Mouse (Mus musculus) effector memory CD4-positive, alpha-beta T cell, adult 7 months (primary cell): Measurements from ENCODE around the gene Txndc15. TPM values are rescaled to one million over a fixed set of nuclear protein-coding genes. Genes with fewer than 3 reads are reported as not detected.

Experiments
- polyA plus RNA-seq: library from polyadenylated mRNA; unstranded; fragments of 100-300 nt; shearing (Covaris generic); gene quantifications from one replicate; pipeline ENCODE4 v1.2.1, GENCODE M21; 2017

Gene Txndc15
- polyA plus RNA-seq = 29.3 TPM

GRCm38 (mm10) chr13:55714501-55715166 is at the start of gene Txndc15:
Gene Txndc15 (plus strand): TSS chr13:55714650.

DNA sequence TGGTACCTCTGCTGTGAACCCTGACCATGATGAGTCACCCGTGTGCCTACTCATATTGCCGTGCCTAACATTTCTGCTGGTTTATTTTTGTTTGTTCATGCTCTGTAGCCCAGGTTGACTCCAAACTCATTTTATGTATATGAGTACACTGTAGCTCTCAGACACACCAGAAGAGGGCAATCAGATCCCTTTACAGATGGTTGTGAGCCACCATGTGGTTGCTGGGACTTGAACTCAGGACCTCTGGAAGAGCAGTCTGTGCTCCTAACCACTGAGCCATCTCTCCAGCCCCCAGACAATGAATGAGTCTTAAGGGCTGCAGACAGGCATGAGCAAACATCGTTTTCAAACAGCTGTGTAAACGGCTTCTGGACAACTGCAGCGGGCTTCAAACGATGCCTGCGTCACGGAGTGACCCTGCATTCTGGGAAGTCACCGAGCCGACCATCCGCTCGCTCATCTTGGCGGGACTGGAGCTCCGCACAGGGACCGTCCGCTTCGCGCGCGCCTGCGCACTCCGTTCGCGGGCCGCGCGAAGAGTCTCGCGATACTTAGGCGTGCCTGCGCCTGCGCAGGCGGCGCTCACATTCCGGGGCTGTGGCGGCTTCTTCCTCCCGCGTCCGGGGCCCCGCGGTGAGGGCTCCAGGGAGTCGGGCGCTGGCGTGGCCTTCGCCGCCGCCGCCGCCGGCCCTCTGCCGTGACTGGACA is 21.8 kb upstream of the Txndc15 start, which contains the start of gene B230219D22Rik:
B230219D22Rik (plus strand) TSS at position 590 of the 708 bp plus-strand sequence.

DNA sequence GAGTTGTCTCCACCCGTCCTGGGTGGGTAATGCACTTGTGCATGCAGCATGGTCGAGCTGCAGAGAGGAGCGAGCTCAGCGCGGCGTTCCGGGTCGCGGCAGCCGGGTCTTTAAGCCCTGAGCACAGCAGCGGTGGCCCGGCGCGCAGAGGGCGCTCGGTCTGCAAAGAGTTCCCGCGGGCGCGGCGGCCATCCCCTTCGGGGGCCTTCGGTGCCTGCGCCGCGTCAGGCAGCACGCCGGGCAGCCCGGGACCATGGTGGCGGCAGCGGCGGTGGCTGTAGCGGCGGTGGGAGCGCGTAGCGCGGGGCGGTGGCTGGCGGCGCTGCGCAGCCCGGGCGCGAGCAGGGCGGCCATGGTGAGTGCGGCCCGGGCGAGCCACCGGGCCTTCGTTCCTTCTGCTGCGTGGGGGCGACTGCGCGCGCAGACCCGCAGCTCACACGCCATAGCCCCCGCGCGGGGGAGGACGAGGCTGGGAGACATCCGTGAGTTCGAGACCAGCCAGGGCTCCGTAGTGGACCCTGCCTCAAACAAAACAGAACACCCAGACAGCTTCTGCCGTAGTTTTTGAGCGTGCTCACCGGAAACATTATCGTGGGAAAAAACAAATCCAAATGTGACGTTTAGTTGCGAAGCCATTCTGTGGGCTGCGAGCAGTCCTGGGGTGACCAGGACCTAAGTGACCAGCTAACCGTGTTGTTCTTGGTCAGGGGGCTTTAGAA is 12.8 kb downstream of the Txndc15 start, which contains the start of gene Pcbd2:
Pcbd2 (plus strand) TSS at position 249 of the 719 bp plus-strand sequence.

Other genes with a start within 250 kb of the Txndc15 start
- not detected for gene Dbn1, start 226.5 kb upstream of the Txndc15 start, polyA plus RNA-seq
- 8.9 TPM for gene Pdlim7, start 201.0 kb upstream of the Txndc15 start, polyA plus RNA-seq
- not detected for gene Dok3, start 185.4 kb upstream of the Txndc15 start, polyA plus RNA-seq
- gene Ddx41, start 178.0 kb upstream of the Txndc15 start, polyA plus RNA-seq = 68.7 TPM
- 51.6 TPM for gene Fam193b, start 143.5 kb upstream of the Txndc15 start, polyA plus RNA-seq
- gene Tmed9, start 140.9 kb upstream of the Txndc15 start, polyA plus RNA-seq = 224 TPM
- 34.4 TPM for gene B4galt7, start 114.8 kb upstream of the Txndc15 start, polyA plus RNA-seq
- 23.9 TPM for gene Caml, start 91.6 kb upstream of the Txndc15 start, polyA plus RNA-seq
- 70.6 TPM for gene Ddx46, start 79.6 kb upstream of the Txndc15 start, polyA plus RNA-seq
- 34.0 TPM for gene B230219D22Rik, start 21.5 kb upstream of the Txndc15 start, polyA plus RNA-seq
- gene Pcbd2, start 12.7 kb downstream of the Txndc15 start, polyA plus RNA-seq = 45.3 TPM
- 0.39 TPM for gene Catsper3, start 69.9 kb downstream of the Txndc15 start, polyA plus RNA-seq
- not detected for gene Pitx1, start 121.5 kb downstream of the Txndc15 start, polyA plus RNA-seq